Mouse (Mus musculus) brown adipose tissue, adult 24 weeks (tissue): ENCODE measurements around the gene Aurka. TPM values are rescaled to one million over a fixed set of nuclear protein-coding genes. Genes with fewer than 3 reads are reported as not detected.

Source experiments
- H3K27ac ChIP-seq: fragments of 200-500 bp; replicated peaks from 2 replicates; pipeline ENCODE4 v1.5.1; 2012; ENCODE audit warnings: low read depth, mild to moderate bottlenecking, low read length
- H3K4me1 ChIP-seq: fragments of 200-500 bp; 2 replicates; pipeline ENCODE4 v1.6.1; 2012; ENCODE audit warnings: low read length, mixed read lengths; ENCODE audit not compliant: control insufficient read depth, insufficient read depth, insufficient read length
- H3K4me3 ChIP-seq: fragments of 200-500 bp; 2 replicates; pipeline ENCODE4 v1.5.1; 2012; ENCODE audit warnings: low read depth, mild to moderate bottlenecking, low read length, moderate library complexity; ENCODE audit not compliant: insufficient read depth
- polyA plus RNA-seq: library from polyadenylated mRNA; stranded (reverse); fragments of >200 nt; gene quantifications from 2 replicates; pipeline ENCODE4 v1.2.4, GENCODE M21; 2012; ENCODE audit not compliant: missing spikeins, insufficient read depth, insufficient read length

Gene Aurka
- polyA plus RNA-seq, 1 experiment, result not detected

DNA sequence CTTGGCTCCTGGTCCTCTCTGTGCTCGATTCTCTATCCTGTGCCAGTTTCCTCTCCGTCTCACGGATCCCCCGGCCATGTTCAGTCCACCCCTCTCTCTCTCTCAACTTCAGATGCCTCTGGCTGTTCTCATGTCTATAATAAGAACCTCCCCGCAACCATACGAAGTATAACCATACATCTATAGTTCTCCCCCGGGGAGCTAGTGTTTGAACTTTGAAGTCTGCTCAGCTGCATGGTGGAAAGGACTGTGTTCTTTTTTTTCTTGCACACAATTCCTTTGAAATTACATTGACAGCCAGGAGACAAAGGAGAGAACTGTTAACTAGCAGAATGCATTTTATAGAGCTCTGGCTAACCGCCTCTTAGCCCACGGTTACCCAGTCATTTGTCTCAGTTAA, 15.6 kb downstream of the Aurka start:
- Histone ChIP-seq H3K4me3 (no peak overlapping the region), H3K27ac (no peak overlapping the region), H3K4me1 (no peaks in the 10 kb centered on the region)

DNA sequence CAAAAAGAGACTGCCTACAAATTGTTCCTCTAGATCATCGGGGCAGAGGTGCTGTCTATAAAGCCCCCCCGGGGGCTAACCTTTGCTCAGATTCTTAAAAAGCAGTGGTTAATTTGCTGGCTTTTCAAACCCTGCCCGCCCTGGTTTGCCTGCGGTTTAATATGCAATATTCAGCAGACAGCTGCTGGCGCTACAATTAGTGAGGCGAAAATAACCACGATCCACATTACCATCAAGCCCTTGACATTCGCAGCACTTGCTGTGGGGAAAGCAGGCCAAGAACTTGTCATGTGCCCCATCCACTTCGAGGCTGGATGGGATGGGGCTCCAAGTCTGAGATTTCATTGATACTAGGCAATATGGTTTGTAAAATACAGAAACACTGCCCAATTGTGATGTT, 17.1 kb downstream of the Aurka start:
- H3K27ac ChIP-seq, result no peak overlapping the region

DNA sequence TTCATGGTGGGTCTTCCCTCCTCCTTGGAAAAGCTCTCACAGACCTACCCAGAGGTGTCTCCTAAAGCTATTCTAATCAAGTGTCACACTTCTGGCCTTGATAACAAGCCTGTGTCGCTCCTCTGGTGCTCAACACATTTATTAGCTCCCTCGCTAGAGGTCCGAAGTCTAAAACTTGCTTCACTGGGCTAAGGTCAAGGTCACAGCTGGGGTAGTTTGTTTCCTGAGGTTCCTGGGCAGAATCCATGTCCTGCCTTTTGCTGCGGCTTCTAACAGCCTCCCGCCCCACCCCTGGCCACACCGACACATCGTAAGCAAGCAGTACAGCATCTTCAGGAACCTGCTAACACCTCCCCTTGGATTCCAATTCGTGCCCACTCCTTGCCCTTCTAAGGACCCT, 19.6 kb downstream of the Aurka start:
- H3K27ac ChIP-seq, result no peak overlapping the region
- H3K4me1 ChIP-seq, result no peaks in the 10 kb centered on the region

More for the DNA sequence above, 17.1 kb downstream of the Aurka start:
- H3K4me1 ChIP-seq, result no peaks in the 10 kb centered on the region
- no peak overlapping the region for H3K4me3 ChIP-seq

DNA sequence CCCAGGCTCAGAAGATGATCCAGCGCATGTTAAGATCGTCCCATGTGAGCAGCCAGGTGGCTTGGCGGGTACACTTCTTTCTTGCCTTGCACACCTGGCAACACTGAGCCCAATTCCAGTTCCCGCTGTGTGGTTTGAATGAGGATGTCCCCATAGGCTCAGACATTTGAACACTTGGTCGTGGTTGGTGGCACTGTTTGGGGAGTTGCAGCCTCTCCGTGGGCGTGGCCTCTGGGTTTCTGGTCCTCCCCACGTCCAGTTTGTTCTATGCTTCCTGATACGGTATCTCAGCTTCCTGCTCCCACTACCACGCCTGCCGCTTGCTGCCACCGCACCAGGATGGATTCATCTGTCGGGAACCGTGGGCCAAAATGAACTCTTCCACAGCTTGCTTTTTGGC, 20.6 kb downstream of the Aurka start:
- no peaks in the 10 kb centered on the region for H3K4me1 ChIP-seq
- H3K27ac ChIP-seq, result no peak overlapping the region
- no peak overlapping the region for H3K4me3 ChIP-seq

More for the DNA sequence above, 19.6 kb downstream of the Aurka start:
- H3K4me3 ChIP-seq, result no peak overlapping the region

DNA sequence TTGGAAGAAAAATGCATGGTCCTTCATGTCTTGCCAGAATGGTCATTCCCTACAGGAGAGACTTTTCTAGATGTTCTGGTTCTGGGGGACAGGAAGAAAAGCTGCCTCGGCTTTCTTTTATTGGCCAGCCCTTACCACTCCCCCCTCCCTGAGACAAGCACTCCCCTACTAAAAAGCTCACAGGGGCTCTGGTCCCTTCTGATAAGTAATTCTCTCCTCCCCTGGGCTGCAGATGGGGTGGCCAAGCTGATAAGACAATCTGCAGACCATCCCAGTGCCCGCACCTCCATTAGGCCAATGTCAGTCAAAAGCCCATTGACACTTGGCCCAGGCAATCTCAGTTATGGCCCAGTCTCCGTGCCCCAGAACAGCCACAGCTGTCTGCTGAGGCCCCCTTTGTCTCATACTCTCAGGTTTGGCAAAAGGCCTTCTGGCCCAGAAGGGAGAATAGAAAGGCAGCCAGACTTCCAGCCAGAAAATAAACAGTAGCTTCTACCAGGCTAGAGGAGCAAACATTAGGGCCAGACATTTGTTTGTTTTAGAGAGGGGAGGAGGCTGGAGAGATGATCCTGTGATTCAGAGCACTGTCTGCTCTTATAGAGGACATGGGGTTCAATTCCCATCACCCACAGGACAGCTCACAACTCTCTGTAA, 21.9 kb downstream of the Aurka start:
- H3K4me3 ChIP-seq, result no peak overlapping the region
- H3K27ac ChIP-seq, result no peak overlapping the region
- no peaks in the 10 kb centered on the region for H3K4me1 ChIP-seq

GRCm38 (mm10) chr2:172346933-172347611, 23.3 kb downstream of the Aurka start:
- Histone ChIP-seq H3K4me1 (no peaks in the 10 kb centered on the region), H3K27ac (no peak overlapping the region), H3K4me3 (no peak overlapping the region; the same call in 1 of the 2 replicates)

DNA sequence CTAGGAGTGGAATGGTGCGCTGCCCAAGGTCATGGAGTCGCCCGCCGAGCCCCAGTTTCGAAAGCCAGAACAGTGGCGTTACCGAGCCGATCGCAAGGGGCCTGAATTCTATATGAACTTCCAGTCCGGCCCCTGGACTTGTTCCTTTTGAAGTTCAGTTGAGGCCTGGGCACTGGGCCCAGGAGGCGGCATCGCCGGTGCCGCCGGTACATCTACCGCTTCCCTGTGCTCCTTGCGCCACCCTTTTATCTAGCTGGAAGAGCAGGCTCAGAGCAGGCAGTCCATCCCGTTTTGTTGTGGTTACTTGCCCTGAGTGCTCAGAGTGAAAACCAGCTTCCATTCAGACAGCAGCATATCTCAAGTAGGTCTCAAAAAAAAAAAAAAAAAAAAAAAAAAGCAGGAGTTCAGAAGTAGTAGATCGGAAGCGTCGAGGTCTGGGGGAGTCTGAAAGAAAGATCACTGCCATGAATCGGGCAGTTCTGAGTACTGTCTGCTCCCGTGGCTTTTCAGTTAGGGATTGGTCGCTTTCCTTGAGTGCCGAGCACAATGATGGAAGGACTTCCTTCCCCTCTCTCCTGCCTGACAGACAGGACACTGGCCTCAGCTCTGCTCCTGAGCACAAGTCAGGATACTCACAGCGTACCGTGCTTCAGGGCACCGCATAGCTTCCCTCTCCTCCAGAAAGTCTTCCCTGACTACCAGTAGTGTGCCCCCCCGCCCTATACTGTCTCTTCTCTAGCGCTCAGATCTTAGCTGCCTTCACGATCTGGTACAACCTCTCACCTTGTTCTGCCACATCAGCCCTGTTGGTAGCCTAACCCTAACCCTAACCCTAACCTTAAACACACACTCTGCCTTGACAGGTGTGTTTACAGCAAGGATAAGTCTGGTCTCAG, 24.1 kb downstream of the Aurka start:
- H3K27ac ChIP-seq, result no peak overlapping the region
- no peaks in the 10 kb centered on the region for H3K4me1 ChIP-seq
- peak overlapping the region; percentile 73 for H3K4me3 ChIP-seq

DNA sequence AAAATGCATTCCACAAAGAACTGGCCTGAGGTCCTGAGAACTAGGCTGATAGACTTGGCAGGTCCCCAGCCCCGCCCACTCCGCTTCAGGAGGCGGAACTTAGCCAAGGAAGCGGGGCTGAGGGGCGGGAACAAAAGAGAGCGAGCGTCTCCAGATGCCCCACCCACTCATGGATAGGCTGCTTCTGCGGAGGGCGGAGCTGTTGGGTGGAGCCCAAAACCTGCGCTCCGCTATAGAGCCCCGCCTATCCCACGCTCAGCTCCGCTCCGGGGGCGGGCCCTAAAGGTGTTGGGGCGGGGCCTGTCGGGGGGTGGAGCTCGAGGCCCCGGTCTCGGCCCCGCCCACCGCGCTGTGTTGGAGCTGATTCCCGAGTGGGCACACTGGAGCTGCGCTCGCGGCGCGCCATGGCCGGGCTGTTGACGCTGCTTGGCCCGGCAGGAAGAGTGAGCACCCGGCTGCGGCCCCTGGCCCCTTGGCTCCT, 25.0 kb downstream of the Aurka start, which contains the start of gene Fam210b:
Gene Fam210b (plus strand): TSS at position 308 of the 481 bp plus-strand sequence.
- Histone ChIP-seq H3K4me3 (peak within 1 kb of the TSS; percentile 73), H3K4me1 (no peaks in the 10 kb centered on the region), H3K27ac (no peak within 1 kb of the TSS)

DNA sequence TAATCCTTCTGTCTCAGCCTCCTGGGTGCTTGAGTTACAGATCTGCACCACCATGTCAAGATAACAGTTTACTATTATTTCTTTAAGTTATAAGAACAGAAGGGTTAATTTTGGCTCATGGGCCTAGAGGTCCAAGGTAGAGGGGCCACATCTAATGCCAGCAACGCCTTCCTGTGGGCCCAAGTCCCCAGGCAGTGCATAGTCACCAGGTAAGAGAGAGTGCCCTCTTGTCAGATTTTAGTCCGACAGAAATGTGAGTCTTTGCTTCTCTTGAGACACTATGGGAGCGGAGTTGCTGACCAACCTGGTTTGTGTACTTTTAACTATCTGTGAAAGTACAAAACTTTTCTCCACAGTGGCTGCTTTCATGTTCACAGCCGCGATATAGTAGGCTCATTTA, 25.7 kb downstream of the Aurka start:
- Histone ChIP-seq H3K4me1 (no peaks in the 10 kb centered on the region), H3K27ac (no peak overlapping the region), H3K4me3 (no peak overlapping the region)

DNA sequence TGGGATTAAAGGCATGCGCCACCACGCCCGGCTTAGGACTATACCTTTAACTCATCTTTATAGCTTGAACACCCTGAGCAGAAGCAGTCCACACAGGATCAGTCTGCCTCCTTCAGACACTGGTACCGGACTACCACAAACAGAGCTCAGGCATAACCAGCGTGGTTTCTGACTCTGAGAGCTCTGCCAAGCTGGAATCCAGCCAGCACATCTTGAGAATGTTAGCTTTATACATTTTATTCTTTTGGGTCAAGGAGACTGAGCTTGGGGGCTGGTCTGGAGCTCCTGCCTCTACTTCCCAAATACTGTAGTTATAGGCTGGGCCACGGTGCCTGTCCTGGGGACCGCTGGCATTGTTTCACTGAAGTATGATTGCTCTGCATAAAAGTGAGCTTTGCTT, 26.6 kb downstream of the Aurka start:
- Histone ChIP-seq H3K4me3 (no peak overlapping the region), H3K27ac (no peak overlapping the region), H3K4me1 (no peaks in the 10 kb centered on the region)

DNA sequence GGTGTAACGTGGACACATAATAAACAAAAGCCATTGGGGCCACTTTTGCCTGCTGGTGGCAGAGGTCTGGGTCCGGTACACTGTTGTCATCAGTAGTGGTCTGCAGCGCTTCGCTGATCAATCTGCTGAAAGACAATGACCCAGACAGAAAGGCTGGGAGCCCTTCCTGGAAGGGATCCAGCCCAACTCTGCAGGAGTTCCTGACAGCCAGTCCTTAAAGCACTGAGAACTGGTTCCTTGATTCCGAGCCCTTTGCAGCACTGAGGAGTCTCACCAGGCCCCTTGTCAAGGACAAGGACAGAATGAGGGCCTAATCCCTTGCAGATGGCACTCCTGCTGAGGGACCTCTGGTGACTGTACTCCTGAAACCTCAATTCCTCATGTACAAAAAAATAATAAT, 28.7 kb downstream of the Aurka start:
- Histone ChIP-seq H3K4me1 (no peaks in the 10 kb centered on the region), H3K4me3 (no peak overlapping the region), H3K27ac (no peak overlapping the region)

- no peak overlapping the region for H3K27ac ChIP-seq
Observed at GRCm38 (mm10) chr2:172340936-172341335, 29.4 kb downstream of the Aurka start.

DNA sequence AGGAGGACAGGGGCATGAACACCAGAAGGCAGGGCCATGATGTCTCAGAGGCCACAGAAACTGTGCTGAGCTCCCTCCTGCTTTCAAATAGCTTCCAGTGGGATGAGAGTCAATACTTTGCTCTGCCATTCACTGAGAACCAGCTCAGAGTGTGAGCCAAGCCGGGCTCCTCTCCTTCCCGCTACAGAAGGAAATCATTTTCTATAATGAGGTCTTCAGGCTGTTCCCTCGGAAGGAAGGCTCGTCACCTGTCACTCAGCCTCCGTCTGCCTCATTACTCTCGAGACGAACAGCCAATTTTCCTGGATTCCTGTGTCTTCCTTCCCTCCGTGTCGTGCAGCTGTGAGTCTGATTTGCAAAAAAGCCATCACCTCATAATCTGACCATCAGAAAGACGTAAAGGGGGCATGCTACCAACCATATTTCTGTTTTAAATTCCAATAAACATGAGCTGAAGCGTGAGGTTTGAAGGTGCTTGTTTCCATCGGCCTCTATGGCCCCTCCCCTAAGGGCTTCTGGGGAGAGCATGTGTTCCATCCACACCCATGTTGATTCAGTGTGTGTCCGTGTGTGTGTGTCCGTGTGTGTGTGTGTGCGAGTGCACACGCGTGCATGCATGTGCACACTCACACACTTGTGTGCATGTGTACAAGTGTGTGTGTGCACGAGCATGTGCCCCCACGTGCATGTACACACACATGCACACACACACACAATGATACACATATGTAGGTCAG, 32.0 kb downstream of the Aurka start:
- H3K4me3 ChIP-seq, result no peak overlapping the region
- H3K4me1 ChIP-seq, result no peaks in the 10 kb centered on the region
- no peak overlapping the region for H3K27ac ChIP-seq

More at GRCm38 (mm10) chr2:172340936-172341335, 29.4 kb downstream of the Aurka start:
- no peaks in the 10 kb centered on the region for H3K4me1 ChIP-seq
- no peak overlapping the region for H3K4me3 ChIP-seq

GRCm38 (mm10) chr2:172329179-172329578, 41.2 kb downstream of the Aurka start:
- no peaks in the 10 kb centered on the region for H3K4me1 ChIP-seq
- H3K4me3 ChIP-seq, result no peak overlapping the region
- no peak overlapping the region for H3K27ac ChIP-seq
